Mouse (Mus musculus) lung, embryonic 14.5 days (tissue): ENCODE measurements at regions not wholly inside any gene's neighbourhood (a gene's known extent, or its start where the extent isn't known, plus 50 kb on each side); places are given as distances from the start of the nearest gene placed in this dataset.

Source experiments
- ATAC-seq: fragments of 200-750 bp; cut with Nextera tagmentation; 2 replicates; pipeline ENCODE4 v1.8.0; 2017; ENCODE audit warnings: mild to moderate bottlenecking, moderate TSS enrichment, moderate library complexity; ENCODE audit not compliant: insufficient read depth
- DNase-seq: peaks from one replicate; pipeline ENCODE4 v3.0.0-alpha.2; 2015
- H3K27ac ChIP-seq: fragments of 300-500 bp; sonication (generic); 2 replicates; pipeline ENCODE4 v1.5.1; 2014; ENCODE audit warnings: low read depth, mild to moderate bottlenecking, moderate library complexity
- H3K27me3 ChIP-seq: fragments of 300-500 bp; sonication (generic); 2 replicates; pipeline ENCODE4 v1.6.1; 2014; ENCODE audit warnings: low read length, control low read depth; ENCODE audit not compliant: insufficient read depth
- H3K36me3 ChIP-seq: fragments of 300-500 bp; sonication (generic); 2 replicates; pipeline ENCODE4 v1.6.1; 2014; ENCODE audit warnings: control low read depth; ENCODE audit not compliant: insufficient read depth
- H3K4me1 ChIP-seq: fragments of 300-500 bp; sonication (generic); 2 replicates; pipeline ENCODE4 v1.6.1; 2014; ENCODE audit warnings: antibody characterized with exemption, control low read depth; ENCODE audit not compliant: insufficient read depth
- H3K4me2 ChIP-seq: fragments of 300-500 bp; sonication (generic); 2 replicates; pipeline ENCODE4 v1.6.1; 2014; ENCODE audit warnings: mild to moderate bottlenecking
- H3K4me3 ChIP-seq: fragments of 300-500 bp; sonication (generic); 2 replicates; pipeline ENCODE4 v1.5.1; 2014; ENCODE audit warnings: low read depth, low read length
- H3K9ac ChIP-seq: fragments of 300-500 bp; sonication (generic); 2 replicates; pipeline ENCODE4 v1.6.1; 2014
- H3K9me3 ChIP-seq: fragments of 300-500 bp; sonication (generic); 2 replicates; pipeline ENCODE4 v1.6.1; 2016; ENCODE audit warnings: low read depth, low read length, control low read depth
- CTCF ChIP-seq: IDR thresholded peaks from 2 replicates; pipeline ENCODE4 v1.5.1; 2016; ENCODE audit warnings: antibody characterized with exemption, low read depth
- WGBS: fragments of 180-500 bp; shearing (Covaris S2); extraction: QIAGEN DNeasy Blood & Tissue Kit; methylation state at CpG from one replicate; pipeline ENCODE4 v1.1.7; 2014; 5-methylcytosine and 5-hydroxymethylcytosine counted together

DNA sequence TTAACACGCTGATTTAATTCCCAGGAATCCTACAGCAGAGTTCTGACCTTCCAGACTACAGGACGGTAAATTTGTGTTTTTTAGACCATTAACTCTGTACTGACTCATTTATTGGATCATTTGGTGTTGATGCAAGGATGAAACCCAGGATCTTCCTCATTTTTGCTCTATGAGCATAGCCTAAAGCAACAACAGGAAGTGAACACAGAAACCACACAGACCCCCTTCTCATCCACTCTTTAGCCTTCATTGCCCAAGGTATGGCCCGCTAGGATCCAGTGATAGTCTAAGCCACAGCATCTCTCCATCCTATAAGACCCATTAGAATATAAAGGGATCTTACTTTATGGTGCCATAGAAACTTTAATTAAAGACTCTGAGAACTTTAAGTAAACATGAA is 56.5 kb upstream of the Grin2b start:
- 74% methylated on average over 3 of the region's 3 CpGs for WGBS
- Histone ChIP-seq H3K4me1 (no peaks in the 10 kb centered on the region), H3K4me2 (no peak overlapping the region), H3K27me3 (no peaks in the 10 kb centered on the region), H3K36me3 (no peaks in the 10 kb centered on the region), H3K9me3 (no peaks in the 10 kb centered on the region), H3K9ac (no peak overlapping the region), H3K4me3 (no peak overlapping the region), H3K27ac (no peak overlapping the region)
- no peak for TF ChIP-seq CTCF
- no peak for DNase-seq
- ATAC-seq, result no peak

DNA sequence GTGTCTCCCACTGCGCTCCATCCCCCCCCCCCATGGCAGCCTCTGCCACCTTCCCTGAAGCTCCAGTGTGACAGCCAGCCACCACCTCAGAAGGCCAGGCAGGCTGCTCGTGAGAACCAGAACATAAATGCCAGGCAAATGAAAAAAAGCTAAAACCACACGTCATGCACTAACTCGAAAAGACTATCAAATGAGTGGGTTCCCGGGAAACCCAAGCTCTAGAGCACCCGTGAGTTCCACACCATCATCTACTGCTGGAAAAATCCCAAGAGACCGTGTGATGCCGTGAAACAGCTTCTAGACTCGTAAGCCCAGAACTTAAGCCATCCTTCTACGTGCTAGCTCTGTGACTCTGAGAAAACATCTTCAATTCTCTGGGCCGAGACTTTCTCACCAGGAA is 62.2 kb upstream of the Grin2b start:
- 89% methylated on average over 11 of the region's 11 CpGs for WGBS
- no peak overlapping the region for H3K4me2 ChIP-seq
- ATAC-seq (no peak), DNase-seq (no peak)
- H3K4me1 ChIP-seq, result no peaks in the 10 kb centered on the region
- H3K27me3 ChIP-seq, result no peaks in the 10 kb centered on the region
- TF ChIP-seq CTCF, result no peak
- no peaks in the 10 kb centered on the region for H3K9me3 ChIP-seq
- H3K36me3 ChIP-seq, result no peaks in the 10 kb centered on the region
- no peak overlapping the region for H3K27ac ChIP-seq
- H3K4me3 ChIP-seq, result no peak overlapping the region
- H3K9ac ChIP-seq, result no peak overlapping the region

DNA sequence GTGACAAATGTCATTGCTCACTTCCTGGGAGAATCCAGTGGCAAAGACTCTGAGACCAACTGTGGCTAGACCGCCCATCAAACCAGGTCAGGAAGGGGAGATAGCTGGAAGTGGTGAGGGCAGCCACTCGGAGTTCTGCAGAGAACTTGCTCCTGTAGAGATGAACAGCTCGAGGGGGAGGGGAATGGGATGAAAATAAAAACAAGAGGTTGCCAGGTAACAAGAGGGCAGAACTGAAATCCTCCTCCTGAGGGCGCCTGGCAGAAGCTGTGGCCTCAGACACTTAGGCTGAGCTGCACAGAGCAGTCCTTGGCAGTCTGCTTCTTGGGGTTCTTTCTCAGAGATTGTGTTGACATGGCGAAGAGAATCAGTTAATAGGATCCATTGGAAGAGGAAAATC is 65.7 kb upstream of the Grin2b start:
- 40% methylated on average over 5 of the region's 5 CpGs for WGBS
- Histone ChIP-seq H3K9me3 (no peaks in the 10 kb centered on the region), H3K27me3 (no peaks in the 10 kb centered on the region), H3K4me2 (no peak overlapping the region), H3K9ac (no peak overlapping the region), H3K36me3 (no peaks in the 10 kb centered on the region), H3K4me3 (no peak overlapping the region), H3K27ac (no peak overlapping the region), H3K4me1 (no peaks in the 10 kb centered on the region)
- no peak for TF ChIP-seq CTCF
- no peak; the same call in 1 of the 2 replicates for ATAC-seq
- DNase-seq, result no peak

- Histone ChIP-seq H3K27ac (no peak overlapping the region), H3K4me1 (no peaks in the 10 kb centered on the region), H3K9ac (no peak overlapping the region), H3K36me3 (no peaks in the 10 kb centered on the region), H3K4me3 (no peak overlapping the region), H3K4me2 (no peak overlapping the region), H3K27me3 (no peaks in the 10 kb centered on the region), H3K9me3 (no peaks in the 10 kb centered on the region)
- DNase-seq (peak; percentile 57), ATAC-seq (no peak; the same call in 1 of the 2 replicates)
- 43% methylated on average over 5 of the region's 5 CpGs for WGBS
- TF ChIP-seq CTCF, result no peak
Observed at GRCm38 (mm10) chr6:136239416-136239815, 66.1 kb upstream of the Grin2b start.

DNA sequence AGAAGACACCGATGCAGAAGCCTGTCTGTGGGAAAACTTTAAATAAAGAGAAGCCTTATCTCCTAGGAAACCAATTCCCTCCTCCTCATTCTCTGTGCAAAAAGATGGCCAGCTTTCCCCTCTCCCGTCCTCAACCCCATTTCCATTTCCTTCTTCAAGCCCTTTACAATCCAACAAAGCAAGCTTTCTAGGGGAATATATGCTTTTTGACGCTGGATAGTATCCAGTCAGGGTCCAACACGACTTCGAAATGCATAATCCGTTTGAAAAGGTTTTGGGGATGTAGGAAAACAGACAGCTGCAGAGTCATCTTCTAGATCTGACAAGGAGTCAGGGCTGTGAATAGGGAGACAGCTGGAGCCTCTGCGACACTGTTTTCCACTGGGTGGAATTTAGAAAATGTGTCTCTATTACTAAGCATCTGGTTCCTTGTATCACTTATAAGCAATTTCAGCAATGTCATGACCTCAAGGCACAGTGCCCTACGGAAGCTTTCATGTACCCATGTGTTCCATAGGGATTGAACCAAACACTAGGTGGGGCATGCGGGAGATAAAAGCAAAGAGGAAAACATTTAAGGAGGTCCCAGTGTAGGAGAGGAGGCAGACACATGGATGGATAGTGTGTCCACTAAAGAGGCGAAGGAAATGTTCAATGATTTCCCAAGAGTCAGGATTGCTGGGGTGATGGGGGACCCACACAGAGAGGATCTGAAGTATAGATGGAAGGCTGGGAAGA is 68.4 kb upstream of the Grin2b start:
- H3K4me1 ChIP-seq, result no peaks in the 10 kb centered on the region
- WGBS, result 54% methylated on average over 10 of the region's 10 CpGs
- H3K4me2 ChIP-seq, result no peak overlapping the region
- H3K9ac ChIP-seq, result no peak overlapping the region
- H3K27ac ChIP-seq, result no peak overlapping the region
- no peak for TF ChIP-seq CTCF
- ATAC-seq (no peak), DNase-seq (no peak)
- no peaks in the 10 kb centered on the region for H3K9me3 ChIP-seq
- no peak overlapping the region for H3K4me3 ChIP-seq
- no peaks in the 10 kb centered on the region for H3K27me3 ChIP-seq
- no peaks in the 10 kb centered on the region for H3K36me3 ChIP-seq

DNA sequence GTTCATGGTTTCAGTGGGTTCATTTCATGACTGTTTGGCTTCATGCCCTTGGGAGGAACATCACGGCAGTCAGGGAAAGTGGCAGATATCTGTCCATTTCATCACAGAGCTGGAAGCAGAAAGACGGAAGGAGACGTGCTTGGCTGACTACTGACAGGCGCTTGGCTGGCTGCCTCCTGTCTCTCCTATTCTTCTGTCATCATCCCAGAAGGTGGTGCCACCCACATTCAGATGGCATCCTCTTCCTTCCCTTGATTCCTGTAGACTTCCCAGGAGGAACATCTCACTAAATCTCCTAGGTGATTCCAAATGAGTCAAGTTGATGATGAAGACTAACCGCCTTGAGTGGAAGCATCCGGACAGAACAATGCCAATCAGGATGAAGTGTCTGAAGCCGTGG is 71.6 kb upstream of the Grin2b start:
- no peak overlapping the region for H3K4me3 ChIP-seq
- H3K27me3 ChIP-seq, result no peaks in the 10 kb centered on the region
- WGBS, result 84% methylated on average over 7 of the region's 7 CpGs
- H3K9me3 ChIP-seq, result no peaks in the 10 kb centered on the region
- H3K4me1 ChIP-seq, result no peaks in the 10 kb centered on the region
- ATAC-seq (no peak), DNase-seq (no peak)
- H3K27ac ChIP-seq, result no peak overlapping the region
- H3K4me2 ChIP-seq, result no peak overlapping the region
- H3K36me3 ChIP-seq, result no peaks in the 10 kb centered on the region
- no peak for TF ChIP-seq CTCF
- no peak overlapping the region for H3K9ac ChIP-seq

DNA sequence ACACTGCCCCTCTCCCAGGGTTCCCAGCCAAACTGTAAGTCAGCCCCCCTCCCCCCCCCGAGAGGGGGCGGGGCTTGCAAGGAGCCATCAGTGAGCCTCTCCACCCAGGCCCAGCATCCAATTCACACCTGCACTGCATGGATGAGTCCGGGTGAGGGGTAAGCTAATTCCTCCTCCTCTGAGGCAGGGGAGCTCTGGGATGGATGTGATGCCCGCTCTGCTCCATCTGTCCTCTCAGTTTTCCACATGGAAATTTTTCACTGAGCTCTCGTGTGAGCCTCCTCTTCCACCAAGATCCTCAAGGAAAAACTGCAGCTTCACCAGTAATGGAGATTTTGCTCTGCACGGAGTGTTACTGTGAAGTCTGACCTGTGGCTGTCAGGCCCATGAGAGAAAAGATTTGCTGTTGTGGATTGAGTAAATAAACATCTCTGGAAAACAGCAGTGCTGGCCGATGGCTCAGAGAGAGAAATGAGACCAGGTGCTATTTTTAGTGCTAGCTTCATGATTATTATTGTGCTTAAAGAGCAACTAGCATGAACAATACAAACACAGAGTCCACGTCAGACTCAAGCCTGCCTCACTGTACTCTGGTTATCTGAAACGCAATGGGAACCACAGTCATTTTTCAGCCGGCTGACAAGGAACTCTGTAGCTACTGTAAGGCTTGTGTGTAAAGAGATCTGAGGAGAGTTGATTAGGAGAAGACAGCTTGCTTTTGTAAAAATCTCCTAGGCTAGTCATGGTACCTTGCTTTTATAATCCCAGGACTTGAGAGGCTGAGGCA is 71.4 kb upstream of the Gm8994 start:
- no peak for ATAC-seq
- DNase-seq, result peak; percentile 6
- Histone ChIP-seq H3K9ac (no peak overlapping the region), H3K27ac (no peak overlapping the region), H3K9me3 (no peaks in the 10 kb centered on the region), H3K27me3 (no peaks in the 10 kb centered on the region), H3K4me2 (no peak overlapping the region), H3K36me3 (no peaks in the 10 kb centered on the region), H3K4me3 (no peak overlapping the region), H3K4me1 (no peaks in the 10 kb centered on the region)
- 18% methylated on average over 10 of the region's 10 CpGs for WGBS
- TF ChIP-seq CTCF, result no peak
